Mouse (Mus musculus): ENCODE results near the gene Prkaca. TPM values are rescaled to one million over a fixed set of nuclear protein-coding genes. Genes with fewer than 3 reads are reported as not detected.
"Not testable (repeated sequence)": the region's sequence is repeated elsewhere in the genome, so short reads cannot be mapped to it uniquely, and the experiment has no call there.

Prkaca gene
- polyA plus RNA-seq, 1 experiment from 2014 or later: 215 TPM

DNA sequence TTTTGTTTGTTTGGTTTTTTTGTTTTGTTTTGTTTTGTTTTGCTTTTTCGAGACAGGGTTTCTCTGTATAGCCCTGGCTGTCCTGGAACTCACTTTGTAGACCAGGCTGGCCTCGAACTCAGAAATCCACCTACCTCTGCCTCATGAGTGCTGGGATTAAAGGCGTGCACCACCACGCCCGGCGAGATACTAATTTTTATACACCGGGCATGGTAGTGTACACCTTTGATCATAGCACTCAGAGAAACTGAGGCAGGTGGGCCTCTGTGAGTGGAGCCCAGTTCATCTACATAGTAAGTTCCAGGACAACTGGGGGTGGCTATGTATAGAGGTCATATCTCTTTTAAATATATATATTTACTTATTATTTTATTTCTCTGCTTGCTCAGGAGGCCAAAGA, 32.7 kb downstream of the Prkaca start:
- peaks cover 20% of the 10 kb centered on the region for H3K27me3 ChIP-seq (replicated peaks)

DNA sequence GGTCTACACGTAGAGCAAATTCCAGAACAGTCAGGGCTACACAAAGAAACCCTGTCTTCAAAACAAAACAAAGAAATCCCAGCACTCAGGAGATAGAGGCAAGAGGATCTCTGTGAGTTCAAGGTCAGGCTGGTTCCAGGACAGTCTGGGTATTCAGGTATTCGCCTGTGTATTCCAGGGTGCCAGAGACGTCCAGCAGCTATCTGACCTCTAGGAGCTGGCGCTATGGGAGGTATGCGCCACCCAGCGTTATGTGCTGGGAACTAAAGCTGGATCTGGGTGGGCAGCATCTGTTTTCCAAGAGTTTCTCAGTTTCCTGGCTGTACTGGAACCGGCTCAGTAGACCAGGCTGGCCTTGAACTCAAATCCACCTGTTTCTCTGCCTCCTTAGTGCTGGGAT, 35.6 kb downstream of the Prkaca start:
- Histone ChIP-seq H3K9me3 (no peaks in the 10 kb centered on the region), H3K27ac (no peak overlapping the region), H3K36me3 (no peaks in the 10 kb centered on the region), H3K9ac (no peak overlapping the region), H3K4me1 (peaks cover 33% of the 10 kb centered on the region), H3K4me2 (replicated peaks) (no peak overlapping the region), H3K27me3 (replicated peaks) (peaks cover 34% of the 10 kb centered on the region), H3K4me3 (no peak overlapping the region)
- 29% methylated on average over 7 of the region's 7 CpGs for WGBS
- no peak for ATAC-seq (ENCODE audit: low FRiP score, low read depth)

More for the DNA sequence above, 32.7 kb downstream of the Prkaca start:
- 96% methylated on average over 7 of the region's 7 CpGs for WGBS
- peaks cover 12% of the 10 kb centered on the region; the same call in 1 of the 2 replicates for H3K36me3 ChIP-seq
- H3K9ac ChIP-seq; H3K4me2 ChIP-seq (replicated peaks); H3K4me3 ChIP-seq; H3K9me3 ChIP-seq; H3K27ac ChIP-seq; ATAC-seq (ENCODE audit: low FRiP score, low read depth): not testable (repeated sequence)
- peaks cover 16% of the 10 kb centered on the region for H3K4me1 ChIP-seq

GRCm38 (mm10) chr8:84009876-84010275, 37.1 kb downstream of the Prkaca start:
- no peaks in the 10 kb centered on the region for H3K9me3 ChIP-seq
- H3K36me3 ChIP-seq: no peaks in the 10 kb centered on the region
- H3K9ac ChIP-seq: no peak overlapping the region
- peaks cover 37% of the 10 kb centered on the region for H3K27me3 ChIP-seq (replicated peaks)
- no peak overlapping the region for H3K27ac ChIP-seq
- 2% methylated on average over 11 of the region's 11 CpGs for WGBS
- peaks cover 27% of the 10 kb centered on the region for H3K4me1 ChIP-seq
- no peak overlapping the region for H3K4me3 ChIP-seq
- 0 out of 2 replicates have a peak, but pooled peaks have one; percentile 14 for ATAC-seq (ENCODE audit: low FRiP score, low read depth)
- H3K4me2 ChIP-seq (replicated peaks): no peak overlapping the region

GRCm38 (mm10) chr8:84010625-84011611, 38.1 kb downstream of the Prkaca start:
- Histone ChIP-seq H3K9me3 (no peaks in the 10 kb centered on the region), H3K36me3 (no peaks in the 10 kb centered on the region), H3K27me3 (replicated peaks) (peaks cover 37% of the 10 kb centered on the region), H3K27ac (no peak overlapping the region), H3K4me1 (peaks cover 24% of the 10 kb centered on the region), H3K4me2 (replicated peaks) (peak overlapping the region; percentile 96), H3K9ac (peak overlapping the region; percentile 65), H3K4me3 (peak overlapping the region; percentile 49)
- WGBS: 2% methylated on average over 83 of the region's 83 CpGs
- ATAC-seq (ENCODE audit: low FRiP score, low read depth): peak; percentile 46

DNA sequence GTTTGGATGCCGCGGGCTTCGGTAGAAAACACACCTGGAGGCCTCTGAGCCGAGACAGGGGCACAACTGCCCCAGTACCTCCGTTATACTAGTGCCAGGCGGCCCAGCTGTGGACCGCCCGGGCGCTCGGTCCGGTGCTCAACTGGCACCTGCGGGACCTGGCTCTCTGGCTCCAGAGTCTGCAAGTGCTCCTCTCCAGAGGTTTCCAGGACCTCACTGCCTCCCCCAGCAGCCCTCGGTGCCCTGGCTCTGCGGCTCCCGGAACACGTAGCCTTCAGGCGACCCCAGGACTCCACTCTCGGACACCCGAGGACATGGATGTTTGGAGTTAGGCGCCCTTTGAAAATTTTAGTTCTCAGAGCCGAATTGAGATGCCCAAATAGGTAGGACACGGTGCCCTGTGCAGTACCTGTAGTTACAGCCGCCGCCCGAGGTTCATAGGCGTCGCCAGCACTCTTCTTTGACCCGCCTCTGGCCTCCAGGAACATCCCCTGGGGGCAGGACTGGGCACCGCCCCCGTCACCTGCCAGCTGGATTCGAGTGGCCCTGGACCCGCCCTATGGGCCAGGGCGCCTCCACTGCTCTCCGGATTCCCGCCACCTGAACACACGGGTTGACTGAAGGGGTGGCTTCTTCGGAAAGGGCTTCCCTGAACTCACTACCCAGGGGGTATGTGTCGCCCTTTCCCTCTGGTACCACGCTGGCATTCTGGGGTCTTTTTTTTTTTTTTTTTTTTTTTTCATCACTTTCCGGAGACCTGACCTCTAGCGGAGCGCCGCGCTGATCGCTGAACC, 39.1 kb downstream of the Prkaca start, which contains the start of gene 2210011C24Rik:
2210011C24Rik (minus strand) TSS at position 467 of the 794 bp plus-strand sequence.
- no peaks in the 10 kb centered on the region for H3K9me3 ChIP-seq
- no peak for ATAC-seq (ENCODE audit: low FRiP score, low read depth)
- under 1% methylated on average over 45 of the region's 45 CpGs for WGBS

GRCm38 (mm10) chr8:84012499-84013165, 39.8 kb downstream of the Prkaca start:
- H3K4me1 ChIP-seq: peaks cover 24% of the 10 kb centered on the region
- H3K36me3 ChIP-seq: no peaks in the 10 kb centered on the region
- peaks cover 37% of the 10 kb centered on the region for H3K27me3 ChIP-seq (replicated peaks)
- H3K4me3 ChIP-seq: peak overlapping the region; percentile 16; the same call in 1 of the 2 replicates
- H3K9me3 ChIP-seq: no peaks in the 10 kb centered on the region
- H3K4me2 ChIP-seq (replicated peaks): peak overlapping the region; percentile 96
- no peak for ATAC-seq (ENCODE audit: low FRiP score, low read depth)
- H3K27ac ChIP-seq: no peak overlapping the region
- 5% methylated on average over 35 of the region's 35 CpGs for WGBS
- 0 out of 2 replicates have a peak overlapping the region, but pooled peaks have one; percentile 18 for H3K9ac ChIP-seq

More for the DNA sequence above, 39.1 kb downstream of the Prkaca start, which contains the start of gene 2210011C24Rik:
- Histone ChIP-seq H3K4me1 (peaks cover 24% of the 10 kb centered on the region), H3K4me2 (replicated peaks) (peak within 1 kb of the TSS; percentile 96), H3K9ac (peak within 1 kb of the TSS; percentile 65), H3K27me3 (replicated peaks) (peaks cover 37% of the 10 kb centered on the region), H3K36me3 (no peaks in the 10 kb centered on the region), H3K4me3 (peak within 1 kb of the TSS; percentile 49), H3K27ac (no peak within 1 kb of the TSS)

GRCm38 (mm10) chr8:84015833-84016232, 43.0 kb downstream of the Prkaca start:
- Histone ChIP-seq H3K4me3 (no peak overlapping the region), H3K9me3 (no peaks in the 10 kb centered on the region), H3K9ac (no peak overlapping the region), H3K36me3 (no peaks in the 10 kb centered on the region), H3K27ac (no peak overlapping the region), H3K27me3 (replicated peaks) (peaks cover 34% of the 10 kb centered on the region), H3K4me2 (replicated peaks) (no peak overlapping the region), H3K4me1 (peaks cover 20% of the 10 kb centered on the region)
- 93% methylated on average over 5 of the region's 5 CpGs for WGBS
- no peak for ATAC-seq (ENCODE audit: low FRiP score, low read depth)

DNA sequence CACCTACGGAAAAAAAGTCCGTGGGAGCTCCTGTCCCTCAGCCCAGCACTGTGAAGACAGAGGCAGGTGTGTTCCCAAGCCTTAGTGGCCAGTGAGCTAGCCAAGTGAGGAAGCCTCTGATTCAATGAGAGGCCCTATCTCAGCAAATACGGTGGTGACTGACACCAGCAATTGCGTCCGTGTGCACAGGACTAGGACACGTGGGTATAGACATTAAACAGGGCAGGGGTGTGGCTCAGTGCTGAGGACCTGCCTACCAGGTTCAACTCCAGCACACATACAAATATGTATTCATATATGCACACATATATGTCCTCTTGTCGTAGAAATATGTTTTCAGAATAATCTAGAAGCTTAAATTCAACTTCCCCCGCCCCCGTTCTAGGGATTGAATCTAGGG, 46.9 kb downstream of the Prkaca start:
- Histone ChIP-seq H3K27me3 (replicated peaks) (peaks cover 17% of the 10 kb centered on the region), H3K4me3 (no peak overlapping the region), H3K4me2 (replicated peaks) (no peak overlapping the region), H3K9me3 (no peaks in the 10 kb centered on the region), H3K36me3 (no peaks in the 10 kb centered on the region), H3K4me1 (peaks cover 5% of the 10 kb centered on the region; the same call in 1 of the 2 replicates), H3K27ac (no peak overlapping the region), H3K9ac (no peak overlapping the region)
- ATAC-seq (ENCODE audit: low FRiP score, low read depth): no peak
- 82% methylated on average over 9 of the region's 9 CpGs for WGBS

- Histone ChIP-seq H3K9ac (0 out of 2 replicates have a peak within 1 kb of the TSS, but pooled peaks have one; percentile 21), H3K36me3 (no peaks in the 10 kb centered on the region), H3K27me3 (replicated peaks) (peaks cover 24% of the 10 kb centered on the region), H3K4me3 (no peak within 1 kb of the TSS), H3K27ac (no peak within 1 kb of the TSS), H3K9me3 (no peaks in the 10 kb centered on the region), H3K4me2 (replicated peaks) (peak within 1 kb of the TSS; percentile 20; the same call in 1 of the 2 replicates), H3K4me1 (peaks cover 11% of the 10 kb centered on the region; the same call in 1 of the 2 replicates)
- no peak for ATAC-seq (ENCODE audit: low FRiP score, low read depth)
- WGBS: 4% methylated on average over 18 of the region's 18 CpGs
Observed at GRCm38 (mm10) chr8:84021096-84021495, 48.3 kb downstream of the Prkaca start, which contains the start of gene Palm3. Gene Palm3 (plus strand): TSS chr8:84021471.

GRCm38 (mm10) chr8:84021569-84021968, 48.8 kb downstream of the Prkaca start:
- Histone ChIP-seq H3K9ac (0 out of 2 replicates have a peak overlapping the region, but pooled peaks have one; percentile 21), H3K36me3 (no peaks in the 10 kb centered on the region), H3K4me1 (peaks cover 15% of the 10 kb centered on the region; the same call in 1 of the 2 replicates), H3K9me3 (no peaks in the 10 kb centered on the region), H3K4me3 (no peak overlapping the region), H3K27me3 (replicated peaks) (peaks cover 27% of the 10 kb centered on the region), H3K27ac (no peak overlapping the region), H3K4me2 (replicated peaks) (0 out of 2 replicates have a peak overlapping the region, but pooled peaks have one; percentile 20)
- ATAC-seq (ENCODE audit: low FRiP score, low read depth): no peak
- 45% methylated on average over 12 of the region's 12 CpGs for WGBS

- no peak for ATAC-seq (ENCODE audit: low FRiP score, low read depth)
- peaks cover 15% of the 10 kb centered on the region; the same call in 1 of the 2 replicates for H3K4me1 ChIP-seq
- H3K9me3 ChIP-seq: no peaks in the 10 kb centered on the region
- peaks cover 41% of the 10 kb centered on the region for H3K27me3 ChIP-seq (replicated peaks)
- H3K4me3 ChIP-seq: no peak overlapping the region
- H3K36me3 ChIP-seq: no peaks in the 10 kb centered on the region
- no peak overlapping the region for H3K27ac ChIP-seq
- no peak overlapping the region for H3K4me2 ChIP-seq (replicated peaks)
- no peak overlapping the region for H3K9ac ChIP-seq
- 35% methylated on average over 5 of the region's 5 CpGs for WGBS
Observed at GRCm38 (mm10) chr8:84023085-84023484, 50.3 kb downstream of the Prkaca start.
